Mouse (Mus musculus) CH12.LX (cell line): Measurements from ENCODE around the gene Apon. TPM values are rescaled to one million over a fixed set of nuclear protein-coding genes. Genes with fewer than 3 reads are reported as not detected.

ENCODE experiments used
- DNase-seq: peaks from one replicate; pipeline ENCODE4 v3.0.0-alpha.2; 2013; ENCODE audit errors: extremely low read depth
- H3K27ac ChIP-seq: 2 replicates; pipeline ENCODE4 v1.5.1; 2012; ENCODE audit warnings: low read depth, mild to moderate bottlenecking, control low read depth, moderate library complexity; ENCODE audit not compliant: insufficient read depth
- H3K27me3 ChIP-seq: replicated peaks from 2 replicates; pipeline ENCODE3; 2012; ENCODE audit warnings: inconsistent platforms
- H3K36me3 ChIP-seq, 2 experiments: replicated peaks in 1 of 2; 2 replicates each; pipeline versions ENCODE3 to v1.6.1; 2012; ENCODE audit warnings: inconsistent platforms in 1 of 2, low read length in 1 of 2, mild to moderate bottlenecking in 1 of 2, mixed read lengths in 1 of 2, moderate library complexity in 1 of 2; ENCODE audit not compliant: control insufficient read depth in 1 of 2, insufficient read depth in 1 of 2
- H3K4me1 ChIP-seq, 2 experiments: 2 replicates each; pipeline ENCODE4 v1.6.1; 2012; ENCODE audit warnings: inconsistent platforms in 1 of 2, moderate library complexity in 1 of 2; ENCODE audit not compliant: insufficient read depth in 2 of 2, control insufficient read depth in 1 of 2
- H3K4me2 ChIP-seq: 2 replicates; pipeline ENCODE4 v1.6.1; 2012; ENCODE audit warnings: low read depth, mild to moderate bottlenecking, control low read depth; ENCODE audit not compliant: poor library complexity, insufficient read depth, severe bottlenecking
- H3K4me3 ChIP-seq, 3 experiments: fragments of 150-350 bp in 1 of 3; sonication (generic) in 1 of 3; replicated peaks in 1 of 3; 2 replicates each; pipeline versions ENCODE3 to v1.5.1; 2011 to 2012; ENCODE audit warnings: low read depth in 2 of 3, low read length in 2 of 3, mild to moderate bottlenecking in 2 of 3, moderate library complexity in 2 of 3, control low read depth in 1 of 3, improper control_type of control experiment in 1 of 3, inconsistent platforms in 1 of 3, mixed read lengths in 1 of 3; ENCODE audit not compliant: poor library complexity in 1 of 3
- H3K79me2 ChIP-seq: replicated peaks from 2 replicates; pipeline ENCODE4 v1.6.1; 2012; ENCODE audit warnings: mild to moderate bottlenecking, moderate library complexity; ENCODE audit not compliant: control insufficient read depth, poor library complexity, insufficient read depth, severe bottlenecking; ENCODE audit errors: extremely low read depth
- H3K9ac ChIP-seq: 2 replicates; pipeline ENCODE4 v1.6.1; 2012; ENCODE audit warnings: low read depth, mild to moderate bottlenecking, control low read depth, moderate library complexity; ENCODE audit not compliant: insufficient read depth
- H3K9me3 ChIP-seq: replicated peaks from 2 replicates; pipeline ENCODE3; 2012; ENCODE audit warnings: low read length, inconsistent platforms, mixed read lengths
- BHLHE40 ChIP-seq: IDR thresholded peaks from 2 replicates; pipeline ENCODE4 v1.6.1; 2011; ENCODE audit warnings: mild to moderate bottlenecking, low read depth, low read length, improper control_type of control experiment
- CHD1 ChIP-seq: IDR thresholded peaks from 2 replicates; pipeline ENCODE4 v1.6.1; 2012; ENCODE audit warnings: low read depth, low read length, improper control_type of control experiment, inconsistent platforms
- E2F4 ChIP-seq: IDR thresholded peaks from 2 replicates; pipeline ENCODE4 v1.6.1; 2011; ENCODE audit warnings: low read depth, low read length, improper control_type of control experiment; ENCODE audit not compliant: insufficient replicate concordance
- EP300 ChIP-seq: IDR thresholded peaks from 2 replicates; pipeline ENCODE4 v1.6.1; 2011; ENCODE audit warnings: low read length, improper control_type of control experiment
- HCFC1 ChIP-seq: IDR thresholded peaks from 2 replicates; pipeline ENCODE4 v1.6.1; 2012; ENCODE audit warnings: low read depth, mild to moderate bottlenecking, inconsistent platforms, low read length, improper control_type of control experiment
- IRF4 ChIP-seq: IDR thresholded peaks from 2 replicates; pipeline ENCODE4 v1.6.1; 2014; ENCODE audit warnings: low read depth, mild to moderate bottlenecking, inconsistent platforms, low read length, improper control_type of control experiment
- JUND ChIP-seq: conservative IDR thresholded peaks from 2 replicates; pipeline ENCODE4 v1.6.1; 2011; ENCODE audit warnings: low read depth, low read length, improper control_type of control experiment
- KAT2A ChIP-seq: IDR thresholded peaks from 2 replicates; pipeline ENCODE4 v1.6.1; 2012; ENCODE audit warnings: low read length, improper control_type of control experiment, inconsistent platforms; ENCODE audit not compliant: insufficient replicate concordance
- MAX ChIP-seq: IDR thresholded peaks from 2 replicates; pipeline ENCODE4 v1.6.1; 2011; ENCODE audit warnings: low read length, improper control_type of control experiment
- MAZ ChIP-seq: IDR thresholded peaks from 2 replicates; pipeline ENCODE4 v1.6.1; 2012; ENCODE audit warnings: low read depth, mild to moderate bottlenecking, inconsistent platforms, low read length, improper control_type of control experiment, moderate library complexity
- MEF2A ChIP-seq: IDR thresholded peaks from 2 replicates; pipeline ENCODE4 v1.6.1; 2014; ENCODE audit warnings: low read depth, mild to moderate bottlenecking, inconsistent platforms, low read length, improper control_type of control experiment, borderline replicate concordance
- MXI1 ChIP-seq: IDR thresholded peaks from 2 replicates; pipeline ENCODE4 v1.6.1; 2011; ENCODE audit warnings: mild to moderate bottlenecking, low read depth, low read length, improper control_type of control experiment
- NELFE ChIP-seq: IDR thresholded peaks from 2 replicates; pipeline ENCODE4 v1.6.1; 2011; ENCODE audit warnings: low read depth, low read length, improper control_type of control experiment
- NRF1 ChIP-seq: IDR thresholded peaks from 2 replicates; pipeline ENCODE4 v1.6.1; 2014; ENCODE audit warnings: low read depth, mild to moderate bottlenecking, inconsistent platforms, low read length, improper control_type of control experiment, moderate library complexity
- PAX5 ChIP-seq: IDR thresholded peaks from 2 replicates; pipeline ENCODE4 v1.6.1; 2012; ENCODE audit warnings: low read length, inconsistent platforms, mixed read lengths
- POLR2A ChIP-seq: IDR thresholded peaks from 2 replicates; pipeline ENCODE4 v1.6.1; 2011; ENCODE audit warnings: low read depth, mild to moderate bottlenecking, improper control_type of control experiment, low read length
- SIN3A ChIP-seq: IDR thresholded peaks from 2 replicates; pipeline ENCODE4 v1.6.1; 2012; ENCODE audit warnings: low read length, improper control_type of control experiment, inconsistent platforms
- TBP ChIP-seq: conservative IDR thresholded peaks from 2 replicates; pipeline ENCODE4 v1.6.1; 2011; ENCODE audit warnings: low read depth, low read length, improper control_type of control experiment
- TCF12 ChIP-seq: IDR thresholded peaks from 2 replicates; pipeline ENCODE4 v1.6.1; 2014; ENCODE audit warnings: low read depth, mild to moderate bottlenecking, inconsistent platforms, low read length, improper control_type of control experiment
- UBTF ChIP-seq: IDR thresholded peaks from 2 replicates; pipeline ENCODE4 v1.6.1; 2012; ENCODE audit warnings: low read depth, mild to moderate bottlenecking, inconsistent platforms, low read length, improper control_type of control experiment, moderate library complexity
- USF1 ChIP-seq: IDR thresholded peaks from 2 replicates; pipeline ENCODE4 v1.6.1; 2014; ENCODE audit warnings: low read depth, mild to moderate bottlenecking, inconsistent platforms, low read length, improper control_type of control experiment
- ZKSCAN1 ChIP-seq: IDR thresholded peaks from 2 replicates; pipeline ENCODE4 v1.6.1; 2012; ENCODE audit warnings: low read depth, inconsistent platforms, low read length, improper control_type of control experiment, borderline replicate concordance
- ZNF384 ChIP-seq: IDR thresholded peaks from 2 replicates; pipeline ENCODE4 v1.6.1; 2012; ENCODE audit warnings: low read depth, low read length, improper control_type of control experiment, inconsistent platforms
- dilution Hi-C: fragments of 300-500 bp; cut with MboI; formaldehyde crosslinking; loops from 2 replicates; pipeline ENCODE4 v1.14.3; 2020; ENCODE audit warnings: low sequenced_read_pairs; ENCODE audit not compliant: extremely low pct_unique_long_range_greater_than_20kb, extremely low pct_ligation_motif_present
- in situ Hi-C: fragments of 300-500 bp; cut with MboI; formaldehyde crosslinking; loops from 3 replicates; pipeline ENCODE4 v1.14.3; 2019; ENCODE audit warnings: low sequenced_read_pairs, low pct_ligation_motif_present, low pct_unique_long_range_greater_than_20kb, mixed read lengths
- polyA plus RNA-seq: library from polyadenylated mRNA; unstranded; fragments of >175 nt; gene quantifications from 2 replicates; pipeline ENCODE4 v1.2.1, GENCODE M21; 2012; ENCODE audit warnings: low read depth; ENCODE audit not compliant: insufficient read length
- total RNA-seq, 2 experiments: library from RNA; depleted of rRNA; stranded (reverse); fragments of 300-350 nt in 1 of 2; fragments of >200 nt in 1 of 2; gene quantifications; 2 replicates each; pipeline ENCODE4 v1.2.3; 2012 to 2014

Gene Apon
- total and polyA plus RNA-seq, 3 experiments: 0.30 to 0.80 (median 0.62) TPM

GRCm38 (mm10) chr10:128231697-128232419, 22.0 kb upstream of the Apon start, which contains the start of gene Timeless:
Timeless (plus strand) TSS chr10:128232065.
- Histone ChIP-seq H3K36me3 (peaks cover 3 to 25% of the 10 kb centered on the region in 2 experiments), H3K9me3 (no peaks in the 10 kb centered on the region), H3K27ac (peak within 1 kb of the TSS; percentile 91), H3K4me3 (peak within 1 kb of the TSS; percentile 72 to 99 (median 93))
- peak; percentile 67 for DNase-seq
- in situ Hi-C loops: no loop called here
- dilution Hi-C loops: no loop called here
- TF ChIP-seq MAX (peak; percentile 48; the same call in 1 of the 2 replicates), TCF12 (no peak; the same call in none of the 2 replicates), MEF2A (no peak), NRF1 (peak; percentile 80), IRF4 (no peak), ZNF384 (no peak), KAT2A (0 out of 2 replicates have a peak, but pooled peaks have one; percentile 43), MXI1 (peak; percentile 68), MAZ (no peak), BHLHE40 (0 out of 2 replicates have a peak, but pooled peaks have one; percentile 4), ZKSCAN1 (no peak), SIN3A (peak; percentile 78; the same call in 1 of the 2 replicates), NELFE (peak; percentile 72), E2F4 (peak; percentile 76; the same call in 1 of the 2 replicates), USF1 (no peak), POLR2A (peak; percentile 86), TBP (peak; percentile 97), CHD1 (peak; percentile 99), PAX5 (no peak), EP300 (no peak), JUND (0 out of 2 replicates have a peak, but pooled peaks have one; percentile 32), HCFC1 (peak; percentile 61), UBTF (0 out of 2 replicates have a peak, but pooled peaks have one; percentile 75)
- TF ChIP-seq, all 38 proteins: peak for 14
- peaks cover 17% of the 10 kb centered on the region for H3K79me2 ChIP-seq
- H3K4me1 ChIP-seq: peaks cover 2 to 28% of the 10 kb centered on the region in 2 experiments; a peak in 2 of 4 replicates
- no peaks in the 10 kb centered on the region for H3K27me3 ChIP-seq
- peak within 1 kb of the TSS; percentile 87 for H3K4me2 ChIP-seq
- peak within 1 kb of the TSS; percentile 100 for H3K9ac ChIP-seq
